Mouse (Mus musculus) bone marrow macrophage, adult 2 months (primary cell): Measurements from ENCODE around the gene Gfod2.

Experiments
- CTCF ChIP-seq: IDR thresholded peaks from 2 replicates; pipeline ENCODE4 v1.5.1; 2012; ENCODE audit warnings: low read depth, mild to moderate bottlenecking, low read length, moderate library complexity
- POLR2A ChIP-seq: IDR thresholded peaks from 2 replicates; pipeline ENCODE4 v1.6.1; 2012; ENCODE audit warnings: mild to moderate bottlenecking, low read depth, low read length, borderline replicate concordance

- TF ChIP-seq CTCF: no peak
- TF ChIP-seq POLR2A: no peak
Observed at GRCm38 (mm10) chr8:105693648-105694047, 64.8 kb downstream of the Gfod2 start.
